In genomic region chr13:34088871-34089288, GRCm38 (mm10) we compare ENCODE assay signal across 9 mouse cellular contexts. TPM values are rescaled to one million over a fixed set of nuclear protein-coding genes. Genes with fewer than 3 reads are reported as not detected.
DNase-seq lines count a peak whose midpoint lies in the region; ATAC-seq and TF ChIP-seq lines count a peak whose summit lies in the region.
"Had no signal": no experiment of that assay in that cellular context is flagged by ENCODE, and none has a peak within 500 bp of the region (broad histone marks: within the 10 kb centered on the region; RNA-seq: fewer than 3 reads in every experiment).

No protein-coding gene starts in this region.

- no peaks in the 10 kb centered on the region for H3K27me3 ChIP-seq in C2C12 (ENCODE audit: control insufficient read depth, insufficient read depth, insufficient read length)
- no peaks in the 10 kb centered on the region for H3K27me3 ChIP-seq in hindbrain, embryonic 10.5 days (ENCODE audit: insufficient read depth, poor library complexity, severe bottlenecking)
- no peaks in the 10 kb centered on the region for H3K27me3 ChIP-seq in midbrain, postnatal 0 days (ENCODE audit: insufficient read depth, low read length)

- peak overlapping the region; percentile 30; the same call in 1 of the 2 replicates for H3K9ac ChIP-seq in midbrain, postnatal 0 days (replicated peaks; ENCODE audit: low read length, poor library complexity, severe bottlenecking)

- no peaks in the 10 kb centered on the region for H3K79me2 ChIP-seq in C2C12 (ENCODE audit: control insufficient read depth, insufficient read depth)

- peak; percentile 88 for ATAC-seq in midbrain, postnatal 0 days (ENCODE audit: low FRiP score)

- H3K4me2 ChIP-seq in midbrain, postnatal 0 days (ENCODE audit: low read depth, low read length, poor library complexity, severe bottlenecking) = peak overlapping the region; percentile 21; the same call in 1 of the 2 replicates

- peak overlapping the region; percentile 73 for H3K27ac ChIP-seq in hindbrain, embryonic 10.5 days
- peak overlapping the region; percentile 80 for H3K27ac ChIP-seq in midbrain, postnatal 0 days (ENCODE audit: low read depth, low read length)

- H3K4me3 ChIP-seq in C2C12 (ENCODE audit: insufficient read depth, poor library complexity, severe bottlenecking) = no peak overlapping the region
- no peak overlapping the region for H3K4me3 ChIP-seq in hindbrain, embryonic 10.5 days
- H3K4me3 ChIP-seq in midbrain, postnatal 0 days (ENCODE audit: low read depth, low read length) = no peak overlapping the region

- WGBS in hindbrain, embryonic 10.5 days = 63% methylated on average over 7 of the region's 7 CpGs
- WGBS in midbrain, postnatal 0 days = 10% methylated on average over 7 of the region's 7 CpGs

- H3K4me1 ChIP-seq in hindbrain, embryonic 10.5 days (replicated peaks) = peaks cover 32% of the 10 kb centered on the region
- H3K4me1 ChIP-seq in midbrain, postnatal 0 days (ENCODE audit: insufficient read depth, low read length) = peaks cover 21% of the 10 kb centered on the region

- no peak for TF ChIP-seq CTCF in C2C12 (IDR thresholded peaks at IDR 0.05; ENCODE audit: control insufficient read depth, insufficient read depth, insufficient read length)
- no peak for TF ChIP-seq CTCF in midbrain, postnatal 0 days (IDR thresholded peaks at IDR 0.05)

- H3ac ChIP-seq in C2C12 (ENCODE audit: control insufficient read depth, insufficient read length, low read depth) = no peak overlapping the region

- H3K9me3 ChIP-seq in hindbrain, embryonic 10.5 days = no peaks in the 10 kb centered on the region
- no peaks in the 10 kb centered on the region for H3K9me3 ChIP-seq in midbrain, postnatal 0 days (ENCODE audit: low read length)

- H3K79me3 ChIP-seq in C2C12 (ENCODE audit: low read depth) = no peaks in the 10 kb centered on the region

- no peaks in the 10 kb centered on the region for H3K36me3 ChIP-seq in C2C12 (ENCODE audit: control insufficient read depth, insufficient read depth)
- H3K36me3 ChIP-seq in hindbrain, embryonic 10.5 days = no peaks in the 10 kb centered on the region
- H3K36me3 ChIP-seq in midbrain, postnatal 0 days (ENCODE audit: insufficient read depth, low read length) = no peaks in the 10 kb centered on the region

- DNase-seq in R1 (ENCODE audit: low read depth, low spot score) = peak; percentile 27
- peak; percentile 46 for DNase-seq in hindbrain, embryonic 10.5 days (ENCODE audit: low spot score)
- DNase-seq in midbrain, postnatal 0 days (ENCODE audit: low spot score) = peak; percentile 63
- no peak for DNase-seq in urinary bladder, postnatal 36 days (ENCODE audit: low spot score in 2 of 2)
- no peak for DNase-seq in spleen, adult 12 weeks (ENCODE audit: low spot score)
- no peak for DNase-seq in heart, adult 8-10 months (ENCODE audit: low spot score)
- DNase-seq in cerebellum, adult 9-10 months = no peak
- DNase-seq: kidney, adult 11 months had no signal

TF ChIP-seq in C2C12, 6 proteins besides CTCF, POLR2A, EP300 and RAD21:
- TF ChIP-seq MYOD1 (IDR thresholded peaks at IDR 0.05; ENCODE audit: control insufficient read depth, insufficient read length, low read depth) (peak; percentile 18), FOSL1 (IDR thresholded peaks at IDR 0.05; ENCODE audit: insufficient read depth, low read length, poor library complexity, severe bottlenecking) (no peak)

RNA-seq across cellular contexts. Expression of gene Tubb2a, which starts 11.1 kb away (rescaled TPM):
- 304 TPM for polyA plus RNA-seq in C2C12 (2012; fragmentation: generic; extraction: Trizol)
- polyA plus RNA-seq in hindbrain, embryonic 10.5 days (2016; fragmentation: Nextera tagmentation; extraction: Ambion mirVana) = 202 and 435 TPM in 2 replicates
- 5,907 and 6,629 TPM in 2 replicates for total RNA-seq in midbrain, postnatal 0 days (2014; rRNA removed)
- polyA plus RNA-seq in midbrain, postnatal 0 days (2015; fragmentation: Nextera tagmentation; extraction: Ambion mirVana) = 4,276 and 4,687 TPM in 2 replicates
- total RNA-seq in heart, adult 8-10 months (2022) = 10 to 100 TPM; 29.1 to 49.7 (median 41.1) TPM

RNA-seq across cellular contexts. Expression of gene Tubb2b, which starts 41.4 kb away (rescaled TPM):
- polyA plus RNA-seq in C2C12 (2012; fragmentation: generic; extraction: Trizol) = 216 TPM
- 187 and 370 TPM in 2 replicates for polyA plus RNA-seq in hindbrain, embryonic 10.5 days (2016; fragmentation: Nextera tagmentation; extraction: Ambion mirVana)
- 4,904 and 4,995 TPM in 2 replicates for total RNA-seq in midbrain, postnatal 0 days (2014; rRNA removed)
- 937 and 994 TPM in 2 replicates for polyA plus RNA-seq in midbrain, postnatal 0 days (2015; fragmentation: Nextera tagmentation; extraction: Ambion mirVana)
- total RNA-seq in heart, adult 8-10 months (2022) = 1 to 10 TPM; 2.3 to 5.9 (median 4.3) TPM

RNA-seq across cellular contexts. Expression of gene Bphl, which starts 51.5 kb away (rescaled TPM):
- polyA plus RNA-seq in C2C12 (2012; fragmentation: generic; extraction: Trizol) = 11.7 TPM
- 33.1 and 34.5 TPM in 2 replicates for polyA plus RNA-seq in hindbrain, embryonic 10.5 days (2016; fragmentation: Nextera tagmentation; extraction: Ambion mirVana)
- total RNA-seq in midbrain, postnatal 0 days (2014; rRNA removed) = 37.0 and 42.7 TPM in 2 replicates
- 46.4 and 47.7 TPM in 2 replicates for polyA plus RNA-seq in midbrain, postnatal 0 days (2015; fragmentation: Nextera tagmentation; extraction: Ambion mirVana)
- 10 to 100 TPM; 39.1 to 47.7 (median 43.9) TPM for total RNA-seq in heart, adult 8-10 months (2022)

Comparison
In these comparisons a context has a peak if more than half of its experiments do, and no peak if none do; other contexts are left out.
1. DNase-seq: peak in R1 (single experiment), hindbrain, embryonic 10.5 days (single experiment) and midbrain, postnatal 0 days (single experiment); none in urinary bladder, postnatal 36 days (0 of 2), spleen, adult 12 weeks (single experiment), heart, adult 8-10 months (single experiment) and cerebellum, adult 9-10 months (single experiment).